Mouse (Mus musculus): Measurements from ENCODE around the gene Klf12.

DNA sequence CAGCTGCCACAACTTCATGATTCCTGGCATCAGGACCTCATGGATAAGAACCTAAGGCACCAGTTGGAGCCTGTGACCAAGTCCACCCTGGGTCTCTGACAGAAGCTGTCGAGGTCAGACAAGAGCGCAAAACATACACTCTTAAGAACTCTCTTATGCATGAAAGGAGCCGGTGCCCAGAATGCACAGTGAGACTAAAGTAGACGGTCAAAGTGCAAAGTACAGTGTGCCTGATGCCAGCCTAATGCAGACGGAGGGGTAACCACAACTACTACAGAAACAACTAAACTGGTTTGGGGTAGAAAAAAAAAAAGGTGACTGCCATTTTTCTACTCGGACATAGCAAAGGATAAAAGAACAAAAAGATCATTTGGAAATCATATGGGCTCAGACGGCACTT is 47.7 kb downstream of the Klf12 start:
- TF ChIP-seq CTCF (IDR thresholded peaks at IDR 0.05; ENCODE audit: borderline replicate concordance, extremely low read depth, insufficient read depth, insufficient read length), result no peak
- no peak for TF ChIP-seq POLR2A (IDR thresholded peaks at IDR 0.05; ENCODE audit: borderline replicate concordance, extremely low read depth, insufficient read depth, insufficient read length, poor library complexity, severe bottlenecking)
